Mouse (Mus musculus) kidney, adult 8-10 months (tissue): Measurements from ENCODE around the gene Ovca2.

Source experiments
- DNase-seq, 2 experiments: peaks; one replicate each; pipeline ENCODE4 v3.0.0; 2022

Ovca2 gene

DNA sequence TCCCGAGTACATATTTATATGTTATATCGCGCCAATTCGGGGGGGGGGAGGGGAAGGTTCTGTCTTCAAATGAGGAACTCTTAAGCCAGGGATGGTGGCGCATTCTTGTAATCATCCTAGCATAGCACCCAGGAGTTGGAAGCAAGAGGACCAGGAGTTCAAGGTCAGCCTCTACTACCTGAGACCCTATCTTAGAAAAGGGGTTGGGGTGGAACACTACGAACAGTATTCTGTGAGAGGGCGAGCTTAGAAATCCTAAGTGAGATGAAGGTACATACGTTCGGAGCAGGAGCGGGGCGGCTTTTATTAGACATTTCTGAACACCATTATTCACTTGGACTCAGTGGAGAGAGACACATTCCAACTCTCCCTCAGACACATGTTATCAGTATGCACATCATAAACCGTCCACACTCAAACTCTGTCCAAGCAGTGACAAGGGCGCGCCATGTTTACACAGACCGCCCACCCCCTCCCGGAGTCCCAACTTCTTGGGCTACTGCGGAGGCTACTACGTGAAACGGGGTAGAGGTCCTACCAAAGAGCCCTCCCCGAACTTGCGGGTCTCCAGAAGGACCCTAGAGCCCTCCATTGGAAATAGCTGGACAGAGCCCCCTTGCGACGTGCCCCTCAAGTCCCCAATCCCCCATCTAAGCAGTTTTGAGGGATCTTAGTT lies 9.1 kb downstream of the Ovca2 start, which contains the start of gene Hic1:
Gene Hic1 (minus strand): TSS at position 115 of the 676 bp plus-strand sequence.
- no peak for DNase-seq

DNA sequence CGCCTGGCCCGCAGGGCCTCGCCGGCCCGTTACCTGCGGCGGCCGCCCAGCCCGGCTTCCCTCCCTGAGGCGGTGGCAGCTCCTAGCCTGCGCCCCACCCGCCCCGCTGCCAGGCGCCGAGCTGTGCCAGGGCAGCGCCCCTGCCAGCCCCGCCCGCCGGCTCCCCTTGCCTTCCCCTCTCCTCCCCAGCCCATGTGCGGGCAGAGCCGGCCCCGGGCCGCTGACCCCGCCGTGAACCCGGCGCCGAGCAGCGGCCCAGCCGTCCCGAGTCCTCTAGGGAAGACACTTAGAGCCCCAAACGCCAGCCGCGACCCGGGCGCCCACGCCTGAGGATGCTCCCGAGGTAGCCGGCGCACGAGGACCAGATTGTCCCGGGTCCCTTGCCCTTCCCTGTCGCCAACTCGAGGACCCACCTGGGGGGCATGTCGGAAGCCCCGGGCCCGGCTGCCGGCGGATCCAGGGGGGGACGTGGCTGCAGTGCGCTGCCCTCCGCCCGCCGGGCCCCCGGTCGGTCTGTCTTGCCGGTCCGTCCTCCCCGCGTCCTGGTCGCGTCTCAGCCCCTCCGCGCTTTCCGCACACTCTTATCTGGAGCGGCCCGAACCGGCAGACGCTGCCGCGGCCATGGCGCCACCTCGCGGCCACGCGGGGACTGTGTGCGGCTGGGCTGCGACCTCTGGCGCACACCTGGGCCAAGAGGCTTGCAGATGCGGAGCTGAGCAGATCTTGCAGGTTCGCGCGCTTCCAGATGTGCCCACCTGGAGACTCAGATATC lies 9.9 kb downstream of the Ovca2 start:
- DNase-seq, result peak; percentile 73 to 84

DNA sequence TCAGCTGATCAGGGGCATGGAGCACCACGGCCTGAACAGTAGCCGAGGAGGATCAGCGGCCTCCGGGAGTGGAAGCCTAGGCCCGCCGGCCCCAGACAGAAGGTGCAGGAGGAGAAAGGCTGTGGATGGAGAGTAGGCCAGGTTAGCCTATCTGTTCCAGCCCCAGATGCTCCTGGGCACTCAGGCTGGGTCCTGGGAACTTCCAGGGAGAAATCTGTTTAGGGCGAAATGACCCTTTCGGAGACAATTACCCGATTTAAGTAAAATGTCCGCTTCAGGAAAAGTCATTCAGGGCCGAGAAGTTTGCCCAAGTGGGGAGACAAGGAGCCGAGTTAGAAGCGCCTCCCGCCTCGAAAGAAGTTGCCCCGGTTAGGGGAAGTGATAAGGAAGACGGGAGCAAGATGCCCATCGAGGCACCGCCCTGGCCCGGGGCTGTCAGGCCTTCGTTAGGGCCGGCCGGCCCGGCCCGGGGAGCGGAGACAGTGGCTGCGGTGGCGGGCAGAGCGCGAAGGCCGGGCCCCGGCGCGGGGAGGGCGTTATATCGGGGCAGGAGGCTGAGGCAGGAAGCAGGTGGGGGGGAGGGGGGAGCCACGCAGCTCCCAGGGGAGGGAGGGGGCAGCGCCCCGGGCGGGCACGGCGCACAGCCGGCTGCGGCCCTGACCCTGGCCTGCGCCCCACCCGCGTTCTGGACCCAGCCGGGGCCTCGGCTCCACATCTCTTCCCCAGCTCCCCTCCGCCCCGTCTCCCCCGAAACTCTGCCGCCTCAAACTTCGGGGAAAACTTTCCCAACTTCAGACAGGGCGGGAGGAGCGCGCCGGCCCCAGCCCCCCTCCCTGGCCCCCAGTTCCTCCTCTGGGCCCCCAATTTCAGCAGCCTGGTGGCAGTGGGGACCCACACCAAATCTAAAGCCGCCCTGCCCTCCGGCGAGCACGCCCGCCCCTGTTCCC lies 10.7 kb downstream of the Ovca2 start:
- no peak for DNase-seq

DNA sequence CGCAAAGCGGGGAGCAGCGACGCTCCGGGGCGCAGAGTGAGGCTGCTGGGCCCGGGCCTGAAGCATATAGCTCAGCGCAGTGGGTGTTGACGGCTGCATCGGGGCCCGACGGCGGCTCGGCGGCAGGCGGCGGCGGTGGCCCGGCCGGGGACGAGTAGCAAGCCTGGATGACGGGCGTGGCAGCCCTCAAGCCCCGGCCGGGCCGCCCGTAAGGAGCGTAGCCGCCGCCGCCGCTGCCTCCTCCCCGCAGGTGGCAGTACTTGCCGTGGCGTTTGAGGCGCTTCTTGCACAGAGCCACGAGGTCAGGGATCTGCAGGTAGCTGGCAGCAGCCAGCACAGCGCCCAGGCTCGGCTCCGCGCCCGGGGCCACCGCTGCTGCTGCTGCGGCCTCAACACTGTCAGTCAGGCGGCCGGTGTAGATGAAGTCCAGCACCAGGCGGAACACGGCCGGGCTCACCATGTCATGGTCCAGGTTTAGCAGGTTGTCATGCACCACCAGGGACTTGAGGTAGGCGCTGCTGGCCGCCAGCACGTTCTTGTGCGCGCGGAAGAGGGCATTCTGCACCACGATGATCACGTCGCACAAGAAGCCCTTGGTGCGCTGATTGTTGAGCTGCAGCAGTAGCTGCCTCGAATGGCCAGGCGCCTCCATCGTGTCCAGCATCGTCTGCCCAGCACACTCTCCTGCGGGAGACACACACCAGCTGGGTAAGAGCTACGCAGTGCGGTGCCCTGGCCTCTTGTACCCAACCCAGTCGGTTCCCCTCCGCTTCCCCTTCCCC lies 11.6 kb downstream of the Ovca2 start:
- DNase-seq, result no peak

- no peak for DNase-seq
These were observed 12.3 kb downstream of the Ovca2 start for GRCm38 (mm10) chr11:75166193-75166842.

- peak; percentile 79 to 89 for DNase-seq
These were observed 13.0 kb downstream of the Ovca2 start for GRCm38 (mm10) chr11:75165441-75166192.

GRCm38 (mm10) chr11:75164750-75165149 lies 13.9 kb downstream of the Ovca2 start:
- no peak for DNase-seq

DNA sequence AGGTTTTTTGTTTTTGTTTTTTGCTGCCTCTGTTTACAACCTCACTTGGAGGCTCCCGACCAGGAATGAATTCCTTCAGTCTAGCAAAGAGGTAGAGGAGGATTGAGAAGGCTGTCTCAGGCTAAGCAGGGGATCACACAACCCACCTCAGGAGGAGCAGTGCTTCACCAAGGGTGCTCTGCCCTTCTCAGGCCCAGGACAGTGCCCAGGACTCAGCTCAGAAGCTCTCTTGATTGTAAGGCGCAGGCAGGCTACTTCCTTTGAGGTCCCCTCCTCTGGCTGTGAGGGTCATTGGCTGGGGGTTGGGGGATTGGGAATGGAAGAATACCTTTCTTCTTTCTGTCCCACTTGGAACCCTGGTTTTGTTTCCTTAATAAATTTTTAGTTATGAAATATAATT lies 14.6 kb downstream of the Ovca2 start:
- no peak for DNase-seq

- DNase-seq, result no peak
These were observed 15.3 kb downstream of the Ovca2 start for GRCm38 (mm10) chr11:75163379-75163778.

- DNase-seq, result no peak
These were observed 16.0 kb downstream of the Ovca2 start for GRCm38 (mm10) chr11:75162591-75163080.

DNA sequence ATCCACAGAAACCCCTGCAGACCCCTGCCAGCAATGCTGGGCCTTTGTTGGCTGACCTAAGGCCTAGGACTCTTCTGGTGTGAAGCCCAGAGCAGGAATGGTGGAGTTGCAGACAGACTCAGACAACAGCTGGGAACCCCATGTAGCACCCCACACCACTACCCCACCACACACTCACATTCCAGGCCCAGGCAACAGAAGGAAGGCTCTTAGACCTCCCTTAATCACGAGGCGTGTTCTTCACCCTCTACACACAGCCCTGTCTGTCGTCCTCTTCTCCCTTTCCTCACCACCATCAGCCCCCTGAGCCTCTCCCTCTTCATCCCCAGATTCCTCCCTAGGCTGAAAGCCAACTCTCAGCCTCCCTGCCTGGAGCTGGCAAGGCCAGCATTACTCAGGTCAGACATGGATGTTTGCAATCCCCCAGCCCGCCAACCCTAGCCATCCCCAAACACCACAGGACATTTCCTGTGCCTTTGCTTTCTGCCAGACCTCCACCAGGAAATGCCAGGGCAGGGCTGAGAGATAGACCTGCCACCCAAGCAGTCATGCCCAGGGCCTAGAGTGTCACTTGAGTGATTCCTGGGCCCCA lies 17.1 kb downstream of the Ovca2 start:
- no peak for DNase-seq

GRCm38 (mm10) chr11:75160954-75161353 lies 17.7 kb downstream of the Ovca2 start:
- DNase-seq, result no peak

GRCm38 (mm10) chr11:75159564-75159963 lies 19.1 kb downstream of the Ovca2 start:
- DNase-seq, result peak in 1 of 2 experiments; percentile 68

DNA sequence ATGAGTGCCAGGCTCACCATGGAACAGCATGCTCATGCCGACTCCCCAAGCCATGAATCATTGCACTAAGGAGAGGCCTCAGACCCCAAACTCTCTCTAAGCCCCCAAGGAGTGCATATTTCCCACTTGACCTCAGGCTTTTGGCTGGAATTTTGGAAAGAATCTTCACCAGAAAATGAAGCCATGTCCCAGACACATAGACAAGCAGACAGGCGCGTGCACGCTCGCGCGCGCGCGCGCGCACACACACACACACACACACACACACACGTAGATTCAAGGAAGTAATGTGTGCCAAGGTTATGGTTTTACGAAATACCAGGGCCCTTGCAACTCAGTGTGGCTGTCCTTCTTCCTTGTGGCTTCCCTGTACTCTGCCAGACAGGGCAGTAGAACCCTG lies 20.2 kb downstream of the Ovca2 start:
- DNase-seq, result no peak

GRCm38 (mm10) chr11:75157901-75158300 lies 20.7 kb downstream of the Ovca2 start:
- DNase-seq, result no peak

DNA sequence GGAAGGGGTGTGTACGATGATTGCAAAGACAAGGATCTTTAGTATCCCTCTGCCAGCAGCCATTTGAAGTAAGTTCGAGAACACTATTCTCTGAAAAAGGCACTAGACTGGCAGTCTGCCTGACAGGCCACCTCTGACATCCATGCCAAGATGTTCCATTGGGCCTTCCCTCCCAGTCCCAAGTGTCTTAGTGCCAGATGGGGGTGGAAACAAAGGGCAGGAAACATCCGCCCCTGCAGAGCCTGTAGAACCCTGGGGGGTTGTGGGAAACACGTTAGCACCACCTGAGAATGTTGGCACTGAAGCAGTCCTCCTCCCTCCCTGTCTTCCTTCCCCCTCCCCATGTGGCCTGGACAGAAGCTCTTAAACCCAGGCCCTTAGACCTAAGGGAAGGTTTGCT lies 21.6 kb downstream of the Ovca2 start:
- DNase-seq, result no peak

DNA sequence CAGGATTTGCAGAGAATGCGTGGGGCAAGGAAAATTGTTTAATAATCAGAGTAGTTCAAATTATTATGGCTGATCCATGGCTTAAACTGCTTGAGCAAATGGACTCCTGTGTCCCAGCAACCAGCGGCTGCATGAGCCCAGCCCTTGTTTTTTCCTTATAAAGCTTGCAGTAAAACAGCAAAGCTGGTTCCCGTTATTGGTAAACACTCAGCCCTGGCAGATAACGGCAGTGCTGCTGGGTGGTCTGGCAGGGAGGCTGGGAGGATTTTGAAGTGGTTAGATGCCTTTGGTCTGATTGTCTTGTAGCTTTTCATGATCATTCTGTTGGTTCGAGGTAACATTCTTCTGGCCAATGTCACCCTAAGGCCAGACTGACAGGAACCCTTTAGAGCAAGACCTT lies 22.2 kb downstream of the Ovca2 start:
- no peak for DNase-seq

DNA sequence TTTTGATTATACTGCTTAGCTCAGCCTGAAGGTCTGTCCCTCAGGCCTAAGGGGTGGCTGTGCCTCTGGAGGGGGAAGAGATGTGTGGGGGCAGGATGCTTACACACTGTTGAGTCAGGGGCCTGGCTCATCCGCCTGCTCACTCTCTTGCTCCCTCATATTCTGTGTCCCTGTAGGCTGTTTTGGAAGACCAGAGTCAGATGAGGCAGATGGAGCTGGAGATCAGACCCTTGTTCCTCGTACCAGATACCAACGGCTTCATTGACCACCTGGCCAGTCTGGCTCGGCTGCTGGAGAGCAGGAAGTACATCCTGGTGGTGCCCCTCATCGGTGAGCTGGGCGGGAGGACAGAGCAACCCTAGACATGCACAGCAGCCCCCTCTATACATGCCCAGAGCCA lies 22.6 kb downstream of the Ovca2 start:
- DNase-seq, result no peak

- DNase-seq, result no peak
These were observed 24.5 kb downstream of the Ovca2 start for GRCm38 (mm10) chr11:75154053-75154585.
